Mouse (Mus musculus): ENCODE measurements around the gene Glis2. TPM values are rescaled to one million over a fixed set of nuclear protein-coding genes. Genes with fewer than 3 reads are reported as not detected.

Glis2 gene
- polyA plus RNA-seq, 1 experiment from 2014 or later = 28.4 TPM

DNA sequence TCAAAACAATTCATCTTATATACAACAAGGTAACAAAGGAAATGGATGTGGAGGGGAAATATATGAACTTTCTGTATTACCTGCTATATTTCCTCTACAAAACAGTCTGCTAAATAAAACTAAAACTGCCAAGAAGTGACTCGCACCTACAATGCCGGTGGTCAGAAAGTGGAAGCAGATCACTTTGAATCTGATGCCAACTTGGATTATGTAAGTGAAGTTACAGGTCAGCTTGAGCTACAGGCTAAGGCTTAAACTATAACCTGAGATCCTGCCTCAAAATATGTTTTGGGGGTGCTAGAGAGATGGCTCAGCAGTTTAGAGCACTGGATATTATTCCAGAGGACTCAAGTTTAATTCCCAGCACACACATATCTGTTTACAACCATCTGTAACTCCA, 71.2 kb downstream of the Glis2 start:
- Histone ChIP-seq H3K4me3 (replicated peaks) (no peak overlapping the region), H3K27ac (no peak overlapping the region), H3K4me2 (no peak overlapping the region), H3K9me3 (no peaks in the 10 kb centered on the region), H3K36me3 (peaks cover 51% of the 10 kb centered on the region), H3K9ac (replicated peaks) (no peak overlapping the region), H3K4me1 (replicated peaks) (peaks cover 15% of the 10 kb centered on the region), H3K27me3 (no peaks in the 10 kb centered on the region)
- ATAC-seq (ENCODE audit: insufficient number of reproducible peaks, insufficient read depth, low FRiP score, low TSS enrichment, low read depth) = no peak
- 96% methylated on average over 2 of the region's 2 CpGs for WGBS

- H3K27ac ChIP-seq = peak overlapping the region; percentile 50
- peaks cover 6% of the 10 kb centered on the region for H3K4me1 ChIP-seq (replicated peaks)
- no peak overlapping the region for H3K4me2 ChIP-seq
- H3K9me3 ChIP-seq = no peaks in the 10 kb centered on the region
- H3K9ac ChIP-seq (replicated peaks) = no peak overlapping the region
- H3K4me3 ChIP-seq (replicated peaks) = no peak overlapping the region
- H3K36me3 ChIP-seq = peaks cover 42% of the 10 kb centered on the region
- no peaks in the 10 kb centered on the region for H3K27me3 ChIP-seq
- ATAC-seq (ENCODE audit: insufficient number of reproducible peaks, insufficient read depth, low FRiP score, low TSS enrichment, low read depth) = peak; percentile 85
- 28% methylated on average over 3 of the region's 3 CpGs for WGBS
Observed at GRCm38 (mm10) chr16:4667190-4667808, 72.8 kb downstream of the Glis2 start.

DNA sequence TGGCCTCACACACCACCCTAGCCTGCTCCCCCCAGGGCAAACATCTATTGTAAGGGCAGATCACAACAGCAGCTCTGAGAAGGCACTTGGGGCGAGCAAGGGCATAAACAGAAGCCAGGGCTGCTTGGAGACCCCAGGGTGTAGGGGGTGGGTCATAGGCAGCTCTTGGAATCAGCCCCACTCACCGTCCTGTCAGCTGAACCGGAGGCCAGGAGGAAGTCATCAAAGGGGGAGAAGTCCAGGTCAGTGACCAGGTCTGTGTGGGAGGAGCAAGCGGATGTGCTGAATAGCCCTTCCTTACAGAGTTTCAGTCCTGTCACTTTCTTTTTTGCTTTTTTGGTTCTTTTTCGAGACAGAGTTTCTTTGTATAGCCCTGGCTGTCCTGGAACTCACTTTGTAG, 75.8 kb downstream of the Glis2 start:
- no peak overlapping the region for H3K4me2 ChIP-seq
- ATAC-seq (ENCODE audit: insufficient number of reproducible peaks, insufficient read depth, low FRiP score, low TSS enrichment, low read depth) = no peak
- no peak overlapping the region for H3K9ac ChIP-seq (replicated peaks)
- H3K9me3 ChIP-seq = no peaks in the 10 kb centered on the region
- no peak overlapping the region for H3K27ac ChIP-seq
- peaks cover 6% of the 10 kb centered on the region for H3K4me1 ChIP-seq (replicated peaks)
- H3K27me3 ChIP-seq = no peaks in the 10 kb centered on the region
- 71% methylated on average over 5 of the region's 5 CpGs for WGBS
- H3K4me3 ChIP-seq (replicated peaks) = no peak overlapping the region
- peaks cover 49% of the 10 kb centered on the region for H3K36me3 ChIP-seq

- H3K4me2 ChIP-seq = no peak overlapping the region
- H3K4me3 ChIP-seq (replicated peaks) = no peak overlapping the region
- no peak overlapping the region for H3K9ac ChIP-seq (replicated peaks)
- ATAC-seq (ENCODE audit: insufficient number of reproducible peaks, insufficient read depth, low FRiP score, low TSS enrichment, low read depth) = no peak
- H3K27ac ChIP-seq = no peak overlapping the region
- no peaks in the 10 kb centered on the region for H3K9me3 ChIP-seq
- H3K27me3 ChIP-seq = no peaks in the 10 kb centered on the region
- H3K4me1 ChIP-seq (replicated peaks) = peaks cover 8% of the 10 kb centered on the region
- H3K36me3 ChIP-seq = peaks cover 47% of the 10 kb centered on the region
- 89% methylated on average over 4 of the region's 4 CpGs for WGBS
Observed at GRCm38 (mm10) chr16:4674091-4674490, 79.6 kb downstream of the Glis2 start.

Other genes with a start within 250 kb of the Glis2 start
- gene Adcy9, start 174.2 kb upstream of the Glis2 start, polyA plus RNA-seq (2016; fragmentation: Nextera tagmentation; extraction: Ambion mirVana) = 1.6 and 1.7 TPM in 2 replicates
- gene Srl, start 52.9 kb upstream of the Glis2 start, polyA plus RNA-seq (2016; fragmentation: Nextera tagmentation; extraction: Ambion mirVana) = 36.9 and 40.7 TPM in 2 replicates
- 29.1 and 31.0 TPM in 2 replicates for gene Tfap4, start 34.9 kb upstream of the Glis2 start, polyA plus RNA-seq (2016; fragmentation: Nextera tagmentation; extraction: Ambion mirVana)
- 111 and 120 TPM in 2 replicates for gene Pam16, start 30.3 kb downstream of the Glis2 start, polyA plus RNA-seq (2016; fragmentation: Nextera tagmentation; extraction: Ambion mirVana)
- 29.4 and 30.4 TPM in 2 replicates for gene Vasn, start 45.2 kb downstream of the Glis2 start, polyA plus RNA-seq (2016; fragmentation: Nextera tagmentation; extraction: Ambion mirVana)
- gene Dnaja3, start 45.3 kb downstream of the Glis2 start, polyA plus RNA-seq (2016; fragmentation: Nextera tagmentation; extraction: Ambion mirVana) = 55.1 and 58.0 TPM in 2 replicates
- gene Coro7, start 85.1 kb downstream of the Glis2 start, polyA plus RNA-seq (2016; fragmentation: Nextera tagmentation; extraction: Ambion mirVana) = 18.6 and 19.6 TPM in 2 replicates
- gene Nmral1, start 124.6 kb downstream of the Glis2 start, polyA plus RNA-seq (2016; fragmentation: Nextera tagmentation; extraction: Ambion mirVana) = 179 and 191 TPM in 2 replicates
- gene Hmox2, start 131.6 kb downstream of the Glis2 start, polyA plus RNA-seq (2016; fragmentation: Nextera tagmentation; extraction: Ambion mirVana) = 102 and 106 TPM in 2 replicates
- gene Cdip1, start 195.6 kb downstream of the Glis2 start, polyA plus RNA-seq (2016; fragmentation: Nextera tagmentation; extraction: Ambion mirVana) = 90.1 and 93.3 TPM in 2 replicates
- gene 4930562C15Rik, start 240.7 kb downstream of the Glis2 start, polyA plus RNA-seq (2016; fragmentation: Nextera tagmentation; extraction: Ambion mirVana) = 0.46 and 0.58 TPM in 2 replicates